10 mouse cellular contexts compared by ENCODE assay signal in genomic region chr4:108219019-108219418, GRCm38 (mm10). TPM values are rescaled to one million over a fixed set of nuclear protein-coding genes. Genes with fewer than 3 reads are reported as not detected.
DNase-seq lines count a peak whose midpoint lies in the region; ATAC-seq and TF ChIP-seq lines count a peak whose summit lies in the region.
"Had no signal": no experiment of that assay in that cellular context is flagged by ENCODE, and none has a peak within 500 bp of the region (broad histone marks: within the 10 kb centered on the region; RNA-seq: fewer than 3 reads in every experiment).

No protein-coding gene starts in this region.

- peak; percentile 21 for DNase-seq in hindbrain, embryonic 10.5 days (ENCODE audit: low spot score)
- DNase-seq in WW6 (ENCODE audit: low read depth, low spot score): peak; percentile 91

- no peaks in the 10 kb centered on the region for H3K36me3 ChIP-seq in hindbrain, embryonic 10.5 days
- H3K36me3 ChIP-seq in hindbrain, embryonic 16.5 days (ENCODE audit: control insufficient read depth, insufficient read depth, low read length): no peaks in the 10 kb centered on the region
- H3K36me3 ChIP-seq in E14TG2a.4 (ENCODE audit: insufficient read depth, low read length): peaks cover 13% of the 10 kb centered on the region
- H3K36me3 ChIP-seq in limb, embryonic 13.5 days: no peaks in the 10 kb centered on the region
- H3K36me3 ChIP-seq: limb, embryonic 15.5 days had no signal

- peaks cover 14% of the 10 kb centered on the region for H3K4me1 ChIP-seq in hindbrain, embryonic 10.5 days (replicated peaks)
- H3K4me1 ChIP-seq in hindbrain, embryonic 16.5 days (ENCODE audit: control insufficient read depth, insufficient read depth, low read depth, low read length): peaks cover 3% of the 10 kb centered on the region; the same call in 1 of the 2 replicates
- peaks cover 70% of the 10 kb centered on the region for H3K4me1 ChIP-seq in E14TG2a.4 (replicated peaks; ENCODE audit: low read depth, low read length)
- peaks cover 14% of the 10 kb centered on the region; the same call in 1 of the 2 replicates for H3K4me1 ChIP-seq in limb, embryonic 13.5 days

- no peak for ATAC-seq in hindbrain, embryonic 16.5 days
- no peak for ATAC-seq in limb, embryonic 13.5 days (ENCODE audit: low FRiP score, low read depth)
- no peak for ATAC-seq in megakaryocyte, adult 5-6 weeks (ENCODE audit: poor library complexity, severe bottlenecking)
- no peak for ATAC-seq in CD4-positive, CD25-positive, alpha-beta regulatory T cell, adult 4 months
- no peak for ATAC-seq in inflammation-experienced regulatory T-cells, adult 6 months

- H3K4me3 ChIP-seq in hindbrain, embryonic 10.5 days: no peak overlapping the region
- H3K4me3 ChIP-seq in hindbrain, embryonic 16.5 days (ENCODE audit: low read length): no peak overlapping the region
- H3K4me3 ChIP-seq in E14TG2a.4 (replicated peaks; ENCODE audit: low read length): peak overlapping the region; percentile 81
- 0 out of 2 replicates have a peak overlapping the region, but pooled peaks have one; percentile 8 for H3K4me3 ChIP-seq in limb, embryonic 13.5 days
- H3K4me3 ChIP-seq: limb, embryonic 15.5 days had no signal

- H3K4me2 ChIP-seq in hindbrain, embryonic 16.5 days (ENCODE audit: low read length): no peak overlapping the region
- H3K4me2 ChIP-seq in limb, embryonic 13.5 days (replicated peaks): peak overlapping the region; percentile 40
- H3K4me2 ChIP-seq: limb, embryonic 15.5 days had no signal

- WGBS in hindbrain, embryonic 10.5 days: 5% methylated on average over 9 of the region's 9 CpGs
- 11% methylated on average over 9 of the region's 9 CpGs for WGBS in hindbrain, embryonic 16.5 days
- 7% methylated on average over 9 of the region's 9 CpGs for WGBS in limb, embryonic 13.5 days

- no peak overlapping the region for H3K27ac ChIP-seq in hindbrain, embryonic 10.5 days
- H3K27ac ChIP-seq in hindbrain, embryonic 16.5 days (ENCODE audit: low read depth, low read length): no peak overlapping the region
- no peak overlapping the region for H3K27ac ChIP-seq in limb, embryonic 13.5 days
- H3K27ac ChIP-seq: limb, embryonic 15.5 days had no signal

- no peaks in the 10 kb centered on the region for H3K9me3 ChIP-seq in hindbrain, embryonic 10.5 days
- H3K9me3 ChIP-seq in hindbrain, embryonic 16.5 days (ENCODE audit: control insufficient read depth, low read length): no peaks in the 10 kb centered on the region
- no peaks in the 10 kb centered on the region for H3K9me3 ChIP-seq in E14TG2a.4 (ENCODE audit: low read length)
- H3K9me3 ChIP-seq in limb, embryonic 13.5 days: no peaks in the 10 kb centered on the region
- H3K9me3 ChIP-seq: limb, embryonic 15.5 days had no signal

- H3K9ac ChIP-seq in hindbrain, embryonic 16.5 days (ENCODE audit: low read depth, low read length): no peak overlapping the region
- no peak overlapping the region for H3K9ac ChIP-seq in limb, embryonic 13.5 days
- H3K9ac ChIP-seq: limb, embryonic 15.5 days had no signal

- peaks cover 63% of the 10 kb centered on the region for H3K27me3 ChIP-seq in hindbrain, embryonic 10.5 days (ENCODE audit: insufficient read depth, poor library complexity, severe bottlenecking)
- H3K27me3 ChIP-seq in hindbrain, embryonic 16.5 days (replicated peaks; ENCODE audit: control insufficient read depth, insufficient read depth, low read length): peaks cover 23% of the 10 kb centered on the region
- H3K27me3 ChIP-seq in E14TG2a.4 (ENCODE audit: insufficient read depth, low read length): no peaks in the 10 kb centered on the region
- peaks cover 56% of the 10 kb centered on the region for H3K27me3 ChIP-seq in limb, embryonic 13.5 days

- TF ChIP-seq CTCF in E14TG2a.4 (conservative IDR thresholded peaks at IDR 0.05; ENCODE audit: low read length): no peak

RNA-seq across cellular contexts. Expression of gene Zyg11a, which starts 1.2 kb away (rescaled TPM):
- polyA plus RNA-seq in hindbrain, embryonic 10.5 days (2016; fragmentation: Nextera tagmentation; extraction: Ambion mirVana): 0.07 TPM in 1 of 2 replicates, not detected in the other
- 0.15 TPM in 1 of 2 replicates, not detected in the other for polyA plus RNA-seq in hindbrain, embryonic 16.5 days (2015; fragmentation: Nextera tagmentation; extraction: Ambion mirVana)
- 0.15 and 0.18 TPM in 2 replicates for polyA plus RNA-seq in limb, embryonic 13.5 days (2015; fragmentation: Nextera tagmentation; extraction: Ambion mirVana)
- total RNA-seq in megakaryocyte, adult 5-6 weeks (2015): not detected in 2 replicates
- total RNA-seq in megakaryocyte, adult 5-6 weeks (2017): not detected in 2 replicates
- not detected for polyA plus RNA-seq in CD4-positive, CD25-positive, alpha-beta regulatory T cell, adult 4 months (2017; shearing (Covaris generic))
- polyA plus RNA-seq in inflammation-experienced regulatory T-cells, adult 6 months (2017; shearing (Covaris generic)): not detected
- total RNA-seq: heart, postnatal 25 days had no signal
- polyA plus RNA-seq: limb, embryonic 15.5 days had no signal

RNA-seq across cellular contexts. Expression of gene Echdc2, which starts 53.8 kb away (rescaled TPM):
- 15.9 and 18.6 TPM in 2 replicates for polyA plus RNA-seq in hindbrain, embryonic 10.5 days (2016; fragmentation: Nextera tagmentation; extraction: Ambion mirVana)
- 12.5 and 14.2 TPM in 2 replicates for polyA plus RNA-seq in hindbrain, embryonic 16.5 days (2015; fragmentation: Nextera tagmentation; extraction: Ambion mirVana)
- polyA plus RNA-seq in limb, embryonic 13.5 days (2015; fragmentation: Nextera tagmentation; extraction: Ambion mirVana): 50.1 and 50.8 TPM in 2 replicates
- not detected in 2 replicates for total RNA-seq in megakaryocyte, adult 5-6 weeks (2015)
- 1.1 and 1.2 TPM in 2 replicates for total RNA-seq in megakaryocyte, adult 5-6 weeks (2017)
- polyA plus RNA-seq in CD4-positive, CD25-positive, alpha-beta regulatory T cell, adult 4 months (2017; shearing (Covaris generic)): 1 to 10 TPM; 1.5 to 2.6 TPM
- 1 to 10 TPM; 1.6 to 3.1 (median 2.5) TPM for polyA plus RNA-seq in inflammation-experienced regulatory T-cells, adult 6 months (2017; shearing (Covaris generic))

Comparison
In these comparisons a context has a peak if more than half of its experiments do, and no peak if none do; other contexts are left out.
1. H3K4me3 ChIP-seq: peak in E14TG2a.4 (single experiment) and limb, embryonic 13.5 days (single experiment); none in hindbrain, embryonic 10.5 days (single experiment) and hindbrain, embryonic 16.5 days (single experiment).